Mouse (Mus musculus) Patski (cell line): ENCODE results near the gene Arv1. TPM values are rescaled to one million over a fixed set of nuclear protein-coding genes. Genes with fewer than 3 reads are reported as not detected.

ENCODE experiments used
- ATAC-seq: fragments of 100-300 bp; one replicate; pipeline ENCODE4 v1.8.0; 2021
- CTCF ChIA-PET: fragments of 350-600 bp; sonication (Branson Sonifier 250); formaldehyde crosslinking; loops from one replicate; lab custom pipeline; 2022; ENCODE audit warnings: inconsistent platforms; lab: Charles Lee
- POLR2A ChIA-PET: fragments of 350-600 bp; sonication (Branson Sonifier 250); formaldehyde crosslinking; loops from one replicate; lab custom pipeline; 2022; ENCODE audit warnings: antibody characterized with exemption, inconsistent platforms; lab: Charles Lee
- DNase-seq: peaks from one replicate; pipeline ENCODE4 v3.0.0-alpha.2; 2011; ENCODE audit warnings: low read depth, low spot score
- H3K27me3 ChIP-seq: fragments of 371-371 bp; one replicate; pipeline ENCODE4 v1.5.1; 2021
- CTCF ChIP-seq: fragments of 100-300 bp; IDR thresholded peaks from one replicate; pipeline ENCODE4 v1.5.1; 2021
- in situ Hi-C: fragments of 300-500 bp; cut with MboI; formaldehyde crosslinking; loops from 3 replicates; pipeline ENCODE4 v1.11.1; 2018; ENCODE audit warnings: low pct_unique_long_range_greater_than_20kb, mixed read lengths
- polyA plus RNA-seq: library from polyadenylated mRNA; unstranded; gene quantifications from one replicate; pipeline ENCODE4 v1.2.3, GENCODE M21; 2021

Arv1 gene
- 18.5 TPM for polyA plus RNA-seq

DNA sequence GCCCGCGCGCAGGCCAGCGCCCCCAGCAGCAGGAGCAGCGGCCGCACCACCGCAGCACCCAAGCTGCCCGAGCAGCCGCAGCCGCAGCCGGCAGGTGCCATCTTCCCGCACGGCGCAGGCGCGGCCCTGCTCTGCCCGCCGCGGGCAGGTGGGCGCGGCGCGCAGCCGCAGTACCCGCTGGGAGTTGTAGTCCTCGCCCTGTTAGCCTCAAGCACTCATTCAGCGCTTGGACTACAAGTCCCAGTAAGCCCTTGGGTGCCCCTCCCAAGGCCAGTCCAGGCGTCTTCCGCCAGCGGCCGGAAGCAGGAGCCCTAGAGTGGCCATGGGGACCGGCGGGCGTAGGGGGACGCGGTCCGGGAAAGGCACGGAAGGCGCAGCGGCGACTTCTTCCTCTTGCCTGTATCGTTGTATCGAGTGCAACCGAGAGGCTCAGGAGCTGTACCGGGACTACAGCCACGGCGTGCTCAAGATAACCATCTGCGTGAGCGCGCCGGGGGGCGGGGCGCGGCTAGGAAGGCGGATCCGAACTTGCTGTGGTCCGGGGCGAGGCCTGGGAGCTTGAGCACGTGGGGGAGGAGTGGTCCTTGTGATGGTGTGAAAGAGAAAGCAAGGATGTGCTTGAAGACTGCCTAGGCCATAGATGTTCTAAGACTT lies at the start of gene Arv1, which contains the start of gene Ttc13:
Arv1 (plus strand) TSS at position 278 of the 654 bp plus-strand sequence.
Ttc13 (minus strand) TSS at position 122 of the 654 bp plus-strand sequence.
- DNase-seq (peak; percentile 92), ATAC-seq (peak; percentile 92)
- H3K27me3 ChIP-seq = no peaks in the 10 kb centered on the region
- CTCF ChIA-PET = no interaction called here
- no peak for TF ChIP-seq CTCF
- in situ Hi-C loops = no loop called here
- POLR2A ChIA-PET = interaction anchor here (1.1 kb wide), 1 partner anchor 70 kb away, joined by 3 read pairs; no protein-coding TSS in a partner anchor

DNA sequence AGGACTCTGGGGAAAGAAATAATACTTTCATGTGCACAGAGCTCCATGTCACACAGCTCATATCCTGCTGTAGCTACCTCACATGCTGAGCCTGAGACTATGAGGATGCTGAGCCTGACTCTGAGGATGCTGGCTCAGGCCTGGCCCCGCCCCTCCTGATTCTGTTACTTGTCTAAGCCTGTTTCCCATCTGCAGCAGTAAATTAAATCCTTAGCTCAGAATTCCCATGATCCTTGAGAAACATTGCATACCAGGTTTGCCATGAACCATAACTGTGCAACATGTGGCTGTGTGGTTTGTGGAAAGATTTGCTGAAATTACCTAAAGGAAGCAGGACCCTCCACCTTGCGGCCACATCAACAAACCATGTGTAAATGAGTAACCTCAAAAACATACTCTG lies 49.6 kb upstream of the Arv1 start:
- ATAC-seq (peak; percentile 54), DNase-seq (peak; percentile 67)
- TF ChIP-seq CTCF = no peak
- ChIA-PET POLR2A (interaction anchor here (1.5 kb wide), 2 partner anchors 29 to 51 kb away, joined by 4 to 5 read pairs; no protein-coding TSS in a partner anchor), CTCF (interaction anchor here (0.9 to 1.8 kb wide), 5 partner anchors 11 to 67 kb away, joined by 3 to 5 read pairs (median 5); no protein-coding TSS in a partner anchor)
- in situ Hi-C loops = loop anchor here (5.0 to 10.0 kb wide), 2 partner anchors 55 to 278 kb away; no protein-coding TSS in a partner anchor
- H3K27me3 ChIP-seq = no peaks in the 10 kb centered on the region

DNA sequence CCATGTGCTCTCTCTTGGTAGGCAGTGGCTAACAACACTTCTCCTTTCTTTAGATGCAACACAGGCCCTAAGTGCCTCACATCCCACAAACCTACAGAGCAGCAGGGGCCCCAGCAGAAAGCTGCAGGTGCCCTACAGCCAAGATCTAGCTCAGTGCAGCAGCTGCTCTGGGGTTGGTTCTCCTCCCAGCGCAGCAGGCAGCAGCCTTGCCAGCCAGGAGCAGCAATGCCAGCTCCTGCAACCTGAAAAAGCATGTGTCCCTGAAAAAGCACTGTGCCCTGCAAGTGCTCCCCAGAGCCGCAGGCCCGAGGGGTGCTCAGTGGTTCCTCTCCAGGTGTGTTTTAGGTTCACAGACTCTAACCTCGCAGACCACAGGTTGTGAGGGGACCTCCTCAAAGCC lies 45.3 kb upstream of the Arv1 start:
- no peaks in the 10 kb centered on the region for H3K27me3 ChIP-seq
- DNase-seq (no peak), ATAC-seq (no peak)
- in situ Hi-C loops = loop anchor here (10.0 kb wide), 1 partner anchor 282 kb away; no protein-coding TSS in a partner anchor
- no peak for TF ChIP-seq CTCF
- ChIA-PET CTCF (interaction anchor here (0.9 to 2.7 kb wide), 11 partner anchors 12 to 185 kb away, joined by 3 to 28 read pairs (median 3); no protein-coding TSS in a partner anchor), POLR2A (interaction anchor here (1.3 to 1.9 kb wide), 2 partner anchors 8 to 59 kb away, joined by 3 to 8 read pairs; no protein-coding TSS in a partner anchor)

DNA sequence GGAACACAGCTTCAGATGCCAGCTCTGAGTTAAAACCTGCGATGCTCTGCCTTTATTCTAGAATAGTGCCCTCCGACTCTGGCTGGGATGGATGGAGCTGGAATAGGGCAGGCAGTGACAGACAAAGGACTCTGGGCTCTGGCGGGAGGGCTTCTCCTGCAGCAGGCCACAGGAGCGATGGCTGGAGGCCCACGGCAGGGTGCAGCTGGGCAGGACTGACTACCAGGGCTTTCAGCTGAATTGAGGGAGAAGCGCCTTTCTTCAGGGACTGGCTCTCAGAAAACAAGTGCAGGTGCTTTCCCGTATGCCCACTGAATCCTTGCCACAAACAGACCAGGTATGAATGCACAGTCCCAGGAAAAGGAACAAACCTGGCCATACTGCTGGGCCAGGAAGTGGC lies 44.9 kb upstream of the Arv1 start:
- in situ Hi-C loops = loop anchor here (10.0 kb wide), 1 partner anchor 282 kb away; no protein-coding TSS in a partner anchor
- DNase-seq (no peak), ATAC-seq (no peak)
- TF ChIP-seq CTCF = no peak
- POLR2A ChIA-PET = interaction anchor here (0.7 to 1.9 kb wide), 4 partner anchors 9 to 200 kb away, joined by 3 to 8 read pairs (median 3); no protein-coding TSS in a partner anchor
- CTCF ChIA-PET = interaction anchor here (0.7 to 2.7 kb wide), 14 partner anchors 9 to 186 kb away, joined by 3 to 28 read pairs (median 4); no protein-coding TSS in a partner anchor
- H3K27me3 ChIP-seq = no peaks in the 10 kb centered on the region

DNA sequence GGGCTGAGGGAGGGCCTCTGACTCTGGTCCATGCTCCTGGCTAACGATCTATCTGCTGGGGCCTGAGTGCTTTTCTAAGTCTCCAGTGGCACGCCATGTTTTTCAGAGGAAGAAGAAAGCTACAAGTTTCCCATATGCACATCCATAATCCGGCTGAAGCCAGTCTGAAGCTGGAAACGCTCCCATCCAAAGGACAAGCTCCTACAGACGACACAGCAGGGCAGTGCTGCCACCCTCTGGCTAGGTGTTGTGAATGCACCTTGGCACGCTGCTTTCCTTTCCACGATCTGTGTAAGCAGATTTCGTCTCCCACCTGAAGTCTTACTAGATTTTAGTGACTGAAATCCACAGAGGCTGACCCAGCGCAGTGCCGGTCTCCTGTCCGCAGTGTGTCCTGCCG lies 44.5 kb upstream of the Arv1 start:
- TF ChIP-seq CTCF = no peak
- DNase-seq = no peak
- ChIA-PET CTCF (interaction anchor here (0.7 to 2.7 kb wide), 15 partner anchors 9 to 186 kb away, joined by 3 to 28 read pairs (median 4); no protein-coding TSS in a partner anchor), POLR2A (interaction anchor here (0.7 to 1.9 kb wide), 4 partner anchors 9 to 200 kb away, joined by 3 to 8 read pairs (median 3); no protein-coding TSS in a partner anchor)
- in situ Hi-C loops = loop anchor here (10.0 kb wide), 1 partner anchor 283 kb away; no protein-coding TSS in a partner anchor
- no peak for ATAC-seq
- no peaks in the 10 kb centered on the region for H3K27me3 ChIP-seq

DNA sequence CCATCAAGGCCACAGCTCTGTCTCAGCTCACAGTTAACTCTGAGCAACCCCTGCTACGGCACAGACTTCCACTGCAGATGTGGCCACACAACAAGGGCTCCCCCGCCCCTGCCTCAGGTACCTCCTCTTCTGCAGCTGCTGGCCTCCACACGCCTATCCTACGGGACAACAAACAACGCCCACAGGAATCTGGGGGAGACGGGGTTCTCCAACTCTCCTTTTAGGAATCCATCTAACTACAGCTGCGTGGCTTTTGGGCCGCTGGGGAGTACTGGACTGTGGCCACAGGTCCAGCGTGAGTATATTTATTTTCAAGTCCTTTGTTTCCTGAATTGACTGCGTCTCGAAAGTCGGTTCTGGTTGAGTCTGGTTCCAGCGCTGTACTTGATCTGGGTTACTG lies 43.7 kb upstream of the Arv1 start:
- DNase-seq = no peak
- ATAC-seq = no peak
- TF ChIP-seq CTCF = no peak
- POLR2A ChIA-PET = no interaction called here
- in situ Hi-C loops = loop anchor here (10.0 kb wide), 1 partner anchor 283 kb away; no protein-coding TSS in a partner anchor
- no peaks in the 10 kb centered on the region for H3K27me3 ChIP-seq
- CTCF ChIA-PET = interaction anchor here (1.2 to 2.7 kb wide), 5 partner anchors 47 to 74 kb away, joined by 4 to 28 read pairs (median 5); no protein-coding TSS in a partner anchor

DNA sequence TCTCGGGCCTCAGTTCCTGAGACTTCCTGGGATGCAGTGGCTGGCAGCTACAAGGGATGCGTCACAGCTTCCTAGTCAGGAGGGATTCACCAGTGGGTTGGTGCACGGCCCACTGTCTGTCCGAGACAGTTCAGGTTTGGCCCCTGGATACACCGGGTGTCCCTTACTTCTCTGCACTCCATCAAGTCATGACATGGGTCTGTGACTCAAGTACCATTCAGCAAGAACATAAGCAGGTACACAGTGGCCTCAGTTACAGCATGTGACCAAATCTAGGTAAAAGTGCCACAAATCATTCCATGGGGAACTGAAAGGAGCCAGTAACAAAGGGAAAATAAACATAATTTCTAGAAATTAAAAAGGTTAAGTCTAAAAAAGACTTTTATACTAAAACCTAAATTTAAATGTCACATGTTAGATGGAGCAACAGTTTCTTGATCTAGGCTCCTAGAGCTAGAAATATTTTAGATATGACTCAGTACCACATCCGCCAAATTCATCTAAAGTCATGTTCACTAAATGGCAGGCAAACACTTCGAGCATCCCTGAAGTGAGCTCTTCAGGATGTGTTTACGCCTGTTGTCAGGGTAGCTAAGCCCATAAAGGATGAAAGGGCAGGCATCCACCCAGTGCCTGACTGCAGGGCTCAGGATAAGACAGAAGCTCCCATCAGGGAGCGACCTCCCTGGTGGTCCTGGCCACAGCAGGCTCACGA lies 40.7 kb upstream of the Arv1 start:
- TF ChIP-seq CTCF = no peak
- H3K27me3 ChIP-seq = no peaks in the 10 kb centered on the region
- ATAC-seq (no peak), DNase-seq (peak; percentile 48)
- in situ Hi-C loops = no loop called here
- ChIA-PET CTCF (interaction anchor here (0.7 to 2.6 kb wide), 5 partner anchors 9 to 73 kb away, joined by 3 to 8 read pairs (median 3); no protein-coding TSS in a partner anchor), POLR2A (interaction anchor here (0.6 kb wide), 1 partner anchor 32 kb away, joined by 3 read pairs; no protein-coding TSS in a partner anchor)

DNA sequence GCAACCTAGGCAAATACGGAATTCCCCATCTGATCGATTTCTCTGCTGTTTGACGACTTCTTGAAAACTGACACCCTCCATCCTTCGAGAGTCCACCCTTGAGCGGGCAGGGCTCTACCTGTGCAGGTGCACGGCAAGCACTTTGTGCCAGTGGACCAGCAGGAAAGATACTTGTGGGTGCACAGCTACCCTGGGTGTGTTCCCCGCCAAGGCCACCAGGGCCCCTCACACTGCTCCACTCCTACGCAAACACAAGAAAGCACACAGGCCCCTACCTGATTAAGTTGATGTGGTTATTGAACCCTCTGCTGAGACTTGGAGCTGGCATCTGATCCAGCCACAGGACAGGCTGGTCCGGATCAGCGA lies 40.2 kb upstream of the Arv1 start:
- no peak for DNase-seq
- no peaks in the 10 kb centered on the region for H3K27me3 ChIP-seq
- POLR2A ChIA-PET = interaction anchor here (0.6 kb wide), 1 partner anchor 31 kb away, joined by 3 read pairs; no protein-coding TSS in a partner anchor
- in situ Hi-C loops = no loop called here
- CTCF ChIA-PET = interaction anchor here (0.8 to 2.6 kb wide), 3 partner anchors 9 to 73 kb away, joined by 3 to 8 read pairs (median 4); no protein-coding TSS in a partner anchor
- TF ChIP-seq CTCF = no peak
- ATAC-seq = no peak

DNA sequence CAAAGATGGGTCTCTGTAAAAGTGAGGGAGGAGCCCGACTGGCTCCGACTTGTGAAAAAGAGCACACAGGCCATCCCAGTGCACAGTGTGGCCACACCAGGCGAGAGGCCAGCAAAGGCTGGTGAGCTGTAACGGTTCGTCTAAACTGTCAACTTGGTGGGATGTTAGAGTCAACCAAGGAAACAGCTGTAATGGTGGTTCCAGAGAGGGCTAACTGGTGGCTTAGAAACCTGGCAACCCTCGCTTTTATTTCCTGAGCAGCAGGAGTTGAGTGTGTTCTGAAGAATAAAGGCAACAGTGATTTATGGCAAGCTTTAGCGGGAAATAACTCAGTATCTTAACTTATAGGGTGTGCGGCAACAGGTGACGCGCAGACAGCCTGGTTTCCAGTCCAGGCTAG lies 39.7 kb upstream of the Arv1 start:
- POLR2A ChIA-PET = interaction anchor here (0.6 kb wide), 1 partner anchor 31 kb away, joined by 3 read pairs; no protein-coding TSS in a partner anchor
- no peak for DNase-seq
- in situ Hi-C loops = no loop called here
- H3K27me3 ChIP-seq = no peaks in the 10 kb centered on the region
- CTCF ChIA-PET = interaction anchor here (0.8 to 2.6 kb wide), 3 partner anchors 8 to 74 kb away, joined by 3 to 8 read pairs (median 4); no protein-coding TSS in a partner anchor
- no peak for TF ChIP-seq CTCF
- no peak for ATAC-seq
